Mouse (Mus musculus): Measurements from ENCODE around the gene Smarca4.

GRCm38 (mm10) chr9:21697121-21697520, 81.2 kb downstream of the Smarca4 start:
- no peak for TF ChIP-seq CTCF (IDR thresholded peaks at IDR 0.05; ENCODE audit: low read depth, low read length)
- TF ChIP-seq POLR2A (IDR thresholded peaks at IDR 0.05; ENCODE audit: extremely low read depth, insufficient read depth, low read length) = no peak

Measured in liver, adult 2 months (tissue).